Mouse (Mus musculus): ENCODE results near the gene Itpa.

- TF ChIP-seq POLR2A (IDR thresholded peaks at IDR 0.05; ENCODE audit: control insufficient read depth, extremely low read depth, insufficient read depth, low read length, poor library complexity) (peak; percentile 63), CTCF (IDR thresholded peaks at IDR 0.05; ENCODE audit: borderline replicate concordance, control insufficient read depth, extremely low read depth, insufficient read depth, low read length, poor library complexity) (peak; percentile 51; the same call in 1 of the 2 replicates)
Observed at GRCm38 (mm10) chr2:130664102-130664701, 3.2 kb upstream of the Itpa start, which contains the start of gene Ddrgk1.

Measured in thymus, adult 2 months (tissue).